Mouse (Mus musculus) liver, postnatal 0 days (tissue): ENCODE results near the gene Lrrc7.

Experiments used
- CTCF ChIP-seq: sonication (generic); IDR thresholded peaks from 2 replicates; pipeline ENCODE4 v1.5.1; 2016; ENCODE audit warnings: antibody characterized with exemption, low read depth
- EP300 ChIP-seq: IDR thresholded peaks from 2 replicates; pipeline ENCODE4 v1.6.1; 2016; ENCODE audit warnings: antibody characterized with exemption, low read depth, mild to moderate bottlenecking

GRCm38 (mm10) chr3:158155515-158156286, 406.3 kb downstream of the Lrrc7 start:
- no peak for TF ChIP-seq CTCF
- TF ChIP-seq EP300, result no peak
